Mouse (Mus musculus): Measurements from ENCODE around the gene Slc26a10. TPM values are rescaled to one million over a fixed set of nuclear protein-coding genes. Genes with fewer than 3 reads are reported as not detected.

Slc26a10 gene
- polyA plus RNA-seq (2017; shearing (Covaris generic)): 1 to 10 TPM; 5.6 to 9.2 TPM

GRCm38 (mm10) chr10:127179871-127180694 lies at the start of gene Slc26a10:
Gene Slc26a10 (minus strand): TSS chr10:127180645.

GRCm38 (mm10) chr10:127211414-127211854 lies 31.0 kb upstream of the Slc26a10 start, which contains the start of gene Pip4k2c:
Gene Pip4k2c (minus strand): TSS chr10:127211585.

GRCm38 (mm10) chr10:127195328-127196129 lies 15.1 kb upstream of the Slc26a10 start, which contains the start of gene Dtx3:
Gene Dtx3 (minus strand): TSS chr10:127195728.

GRCm38 (mm10) chr10:127189651-127190381 lies 9.4 kb upstream of the Slc26a10 start, which contains the start of gene Arhgef25:
Gene Arhgef25 (minus strand): TSS chr10:127190083.

GRCm38 (mm10) chr10:127164631-127165353 lies 15.7 kb downstream of the Slc26a10 start, which contains the start of gene B4galnt1:
Gene B4galnt1 (plus strand): TSS chr10:127165225.

Other genes starting within 250 kb of the Slc26a10 start
- 10 to 100 TPM; 35.7 to 38.3 TPM for gene Ctdsp2, start 201.9 kb downstream of the Slc26a10 start, polyA plus RNA-seq (2017; shearing (Covaris generic))
- gene Avil, start 179.9 kb downstream of the Slc26a10 start, polyA plus RNA-seq (2017; shearing (Covaris generic)): 1 to 10 TPM in 1 of 2 experiments, under 1 TPM in 1; 0.22 to 1.5 TPM
- 10 to 100 TPM; 44.1 to 51.1 TPM for gene Tsfm, start 149.8 kb downstream of the Slc26a10 start, polyA plus RNA-seq (2017; shearing (Covaris generic))
- 10 to 100 TPM; 21.4 to 21.8 TPM for gene Mettl1, start 139.2 kb downstream of the Slc26a10 start, polyA plus RNA-seq (2017; shearing (Covaris generic))
- gene Eef1akmt3, start 139.1 kb downstream of the Slc26a10 start, polyA plus RNA-seq (2017; shearing (Covaris generic)): 1 to 10 TPM in 1 of 2 experiments, under 1 TPM in 1; 0.41 to 1.0 TPM
- 1 to 10 TPM in 1 of 2 experiments, under 1 TPM in 1; 0.28 to 1.5 TPM for gene Cyp27b1, start 132.4 kb downstream of the Slc26a10 start, polyA plus RNA-seq (2017; shearing (Covaris generic))
- 1 to 10 TPM; 1.5 to 2.8 TPM for gene March9, start 120.5 kb downstream of the Slc26a10 start, polyA plus RNA-seq (2017; shearing (Covaris generic))
- 100 to 1,000 TPM; 253 to 259 TPM for gene Cdk4, start 117.1 kb downstream of the Slc26a10 start, polyA plus RNA-seq (2017; shearing (Covaris generic))
- gene Tspan31, start 110.4 kb downstream of the Slc26a10 start, polyA plus RNA-seq (2017; shearing (Covaris generic)): 10 to 100 TPM; 86.6 to 89.1 TPM
- 10 to 100 TPM; 24.5 to 27.9 TPM for gene Agap2, start 105.4 kb downstream of the Slc26a10 start, polyA plus RNA-seq (2017; shearing (Covaris generic))
- gene Os9, start 59.5 kb downstream of the Slc26a10 start, polyA plus RNA-seq (2017; shearing (Covaris generic)): 100 to 1,000 TPM; 153 to 204 TPM
- gene B4galnt1, start 15.4 kb downstream of the Slc26a10 start, polyA plus RNA-seq (2017; shearing (Covaris generic)): 100 to 1,000 TPM; 549 to 751 TPM
- 1 to 10 TPM in 1 of 2 experiments, under 1 TPM in 1; 0.33 to 3.3 TPM for gene Arhgef25, start 9.4 kb upstream of the Slc26a10 start, polyA plus RNA-seq (2017; shearing (Covaris generic))
- gene Dtx3, start 15.1 kb upstream of the Slc26a10 start, polyA plus RNA-seq (2017; shearing (Covaris generic)): 100 to 1,000 TPM in 1 of 2 experiments, 10 to 100 TPM in 1; 78.0 to 135 TPM
- gene Pip4k2c, start 30.9 kb upstream of the Slc26a10 start, polyA plus RNA-seq (2017; shearing (Covaris generic)): 10 to 100 TPM; 31.5 to 32.3 TPM
- 1 to 10 TPM in 1 of 2 experiments, under 1 TPM in 1; 0.78 to 1.0 TPM for gene Kif5a, start 82.7 kb upstream of the Slc26a10 start, polyA plus RNA-seq (2017; shearing (Covaris generic))
- gene Dctn2, start 85.7 kb upstream of the Slc26a10 start, polyA plus RNA-seq (2017; shearing (Covaris generic)): 100 to 1,000 TPM in 1 of 2 experiments, 10 to 100 TPM in 1; 76.7 to 121 TPM
- 10 to 100 TPM in 1 of 2 experiments, 1 to 10 TPM in 1; 8.3 to 10.7 TPM for gene Mbd6, start 108.4 kb upstream of the Slc26a10 start, polyA plus RNA-seq (2017; shearing (Covaris generic))
- 10 to 100 TPM; 68.9 to 74.7 TPM for gene Mars, start 131.1 kb upstream of the Slc26a10 start, polyA plus RNA-seq (2017; shearing (Covaris generic))
- gene Arhgap9, start 141.3 kb upstream of the Slc26a10 start, polyA plus RNA-seq (2017; shearing (Covaris generic)): 100 to 1,000 TPM; 319 to 327 TPM
- gene Gli1, start 161.3 kb upstream of the Slc26a10 start, polyA plus RNA-seq (2017; shearing (Covaris generic)): under 1 TPM; 0.80 to 0.81 TPM
- gene Inhbe, start 173.8 kb upstream of the Slc26a10 start, polyA plus RNA-seq (2017; shearing (Covaris generic)): not detected
- not detected for gene Inhbc, start 189.8 kb upstream of the Slc26a10 start, polyA plus RNA-seq (2017; shearing (Covaris generic))
- 10 to 100 TPM; 25.9 to 28.0 TPM for gene R3hdm2, start 199.7 kb upstream of the Slc26a10 start, polyA plus RNA-seq (2017; shearing (Covaris generic))